Mouse (Mus musculus) testis, adult 2 months (tissue): ENCODE results near the gene Ppp1r13b. TPM values are rescaled to one million over a fixed set of nuclear protein-coding genes. Genes with fewer than 3 reads are reported as not detected.

Experiments
- H3K27ac ChIP-seq: fragments of 200-500 bp; 2 replicates; pipeline ENCODE4 v1.5.1; 2012; ENCODE audit warnings: low read depth, low read length; ENCODE audit not compliant: control insufficient read depth, insufficient read depth
- H3K27me3 ChIP-seq: fragments of 200-500 bp; 2 replicates; pipeline ENCODE4 v1.6.1; 2012; ENCODE audit warnings: mild to moderate bottlenecking, low read length, moderate library complexity; ENCODE audit not compliant: control insufficient read depth, insufficient read depth
- H3K36me3 ChIP-seq: fragments of 200-500 bp; 2 replicates; pipeline ENCODE4 v1.6.1; 2012; ENCODE audit warnings: mild to moderate bottlenecking, low read length; ENCODE audit not compliant: control insufficient read depth, insufficient read depth
- H3K4me1 ChIP-seq: fragments of 200-500 bp; 2 replicates; pipeline ENCODE4 v1.6.1; 2012; ENCODE audit warnings: low read length; ENCODE audit not compliant: control insufficient read depth, insufficient read depth
- H3K4me3 ChIP-seq: fragments of 200-500 bp; 2 replicates; pipeline ENCODE4 v1.5.1; 2012; ENCODE audit warnings: low read depth, mild to moderate bottlenecking, low read length, moderate library complexity, mixed read lengths; ENCODE audit not compliant: control insufficient read depth
- CTCF ChIP-seq: fragments of 200-500 bp; IDR thresholded peaks from 2 replicates; pipeline ENCODE4 v1.5.1; 2012; ENCODE audit warnings: low read depth, mild to moderate bottlenecking, inconsistent platforms, low read length, moderate library complexity; ENCODE audit not compliant: control insufficient read depth, insufficient read depth, insufficient replicate concordance
- POLR2A ChIP-seq: fragments of 200-500 bp; IDR thresholded peaks from 2 replicates; pipeline ENCODE4 v1.6.1; 2012; ENCODE audit warnings: low read depth, mild to moderate bottlenecking, inconsistent platforms, low read length, moderate library complexity; ENCODE audit not compliant: control insufficient read depth
- polyA plus RNA-seq: library from polyadenylated mRNA; depleted of rRNA; stranded (reverse); fragments of >200 nt; gene quantifications from 2 replicates; pipeline ENCODE4 v1.2.3, GENCODE M21; 2012

The Ppp1r13b gene
- polyA plus RNA-seq, 1 experiment: 17.1 TPM

GRCm38 (mm10) chr12:111848300-111848798 is 59.6 kb downstream of the Ppp1r13b start:
- Histone ChIP-seq H3K36me3 (peaks cover 2% of the 10 kb centered on the region; the same call in 1 of the 2 replicates), H3K4me1 (peaks cover 4% of the 10 kb centered on the region; the same call in 1 of the 2 replicates), H3K4me3 (no peak overlapping the region), H3K27ac (no peak overlapping the region), H3K27me3 (no peaks in the 10 kb centered on the region)
- no peak for TF ChIP-seq CTCF
- no peak for TF ChIP-seq POLR2A

GRCm38 (mm10) chr12:111846815-111847214 is 61.1 kb downstream of the Ppp1r13b start:
- H3K4me1 ChIP-seq: 0 out of 2 replicates have a peak, but pooled peaks cover 2% of the 10 kb centered on the region
- TF ChIP-seq POLR2A (no peak), CTCF (no peak)

GRCm38 (mm10) chr12:111845953-111846352 is 62.0 kb downstream of the Ppp1r13b start:
- H3K36me3 ChIP-seq: peaks cover 7% of the 10 kb centered on the region; the same call in 1 of the 2 replicates
- no peaks in the 10 kb centered on the region for H3K27me3 ChIP-seq
- no peak overlapping the region for H3K4me3 ChIP-seq
- H3K27ac ChIP-seq: no peak overlapping the region
- TF ChIP-seq POLR2A (no peak), CTCF (no peak)
- 0 out of 2 replicates have a peak, but pooled peaks cover 2% of the 10 kb centered on the region for H3K4me1 ChIP-seq

More at GRCm38 (mm10) chr12:111846815-111847214, 61.1 kb downstream of the Ppp1r13b start:
- Histone ChIP-seq H3K4me3 (no peak overlapping the region), H3K27me3 (no peaks in the 10 kb centered on the region), H3K27ac (no peak overlapping the region), H3K36me3 (peaks cover 7% of the 10 kb centered on the region; the same call in 1 of the 2 replicates)

GRCm38 (mm10) chr12:111843470-111843869 is 64.4 kb downstream of the Ppp1r13b start:
- Histone ChIP-seq H3K4me1 (no peaks in the 10 kb centered on the region), H3K27ac (no peak overlapping the region), H3K36me3 (peaks cover 10% of the 10 kb centered on the region), H3K27me3 (no peaks in the 10 kb centered on the region), H3K4me3 (no peak overlapping the region)
- no peak for TF ChIP-seq CTCF
- TF ChIP-seq POLR2A: no peak

- no peak for TF ChIP-seq CTCF
- Histone ChIP-seq H3K4me1 (no peaks in the 10 kb centered on the region), H3K36me3 (peaks cover 10% of the 10 kb centered on the region), H3K27me3 (no peaks in the 10 kb centered on the region), H3K27ac (no peak overlapping the region), H3K4me3 (no peak overlapping the region)
Observed at GRCm38 (mm10) chr12:111842565-111843433, 65.1 kb downstream of the Ppp1r13b start.

GRCm38 (mm10) chr12:111833457-111833856 is 74.5 kb downstream of the Ppp1r13b start:
- no peaks in the 10 kb centered on the region for H3K27me3 ChIP-seq
- no peak overlapping the region for H3K4me3 ChIP-seq
- H3K36me3 ChIP-seq: peaks cover 6% of the 10 kb centered on the region
- TF ChIP-seq CTCF: no peak
- no peak for TF ChIP-seq POLR2A
- no peaks in the 10 kb centered on the region for H3K4me1 ChIP-seq
- H3K27ac ChIP-seq: no peak overlapping the region

GRCm38 (mm10) chr12:111832643-111833042 is 75.3 kb downstream of the Ppp1r13b start:
- Histone ChIP-seq H3K4me3 (no peak overlapping the region), H3K27me3 (no peaks in the 10 kb centered on the region), H3K27ac (no peak overlapping the region), H3K4me1 (no peaks in the 10 kb centered on the region), H3K36me3 (peaks cover 6% of the 10 kb centered on the region)
- TF ChIP-seq POLR2A: no peak
- no peak for TF ChIP-seq CTCF
